9 mouse cellular contexts compared by ENCODE assay signal in genomic region chr16:93917712-93918678, GRCm38 (mm10). TPM values are rescaled to one million over a fixed set of nuclear protein-coding genes. Genes with fewer than 3 reads are reported as not detected.
DNase-seq lines count a peak whose midpoint lies in the region; ATAC-seq and TF ChIP-seq lines count a peak whose summit lies in the region.
"Had no signal": no experiment of that assay in that cellular context is flagged by ENCODE, and none has a peak within 500 bp of the region (broad histone marks: within the 10 kb centered on the region; RNA-seq: fewer than 3 reads in every experiment).

No protein-coding gene starts in this region.

- H3K4me1 ChIP-seq in forebrain, embryonic 15.5 days, result no peaks in the 10 kb centered on the region
- H3K4me1 ChIP-seq in lung, embryonic 14.5 days (ENCODE audit: insufficient read depth), result no peaks in the 10 kb centered on the region
- peaks cover 2% of the 10 kb centered on the region; the same call in 1 of the 2 replicates for H3K4me1 ChIP-seq in olfactory bulb, adult 2 months (ENCODE audit: control insufficient read depth, insufficient read depth, low read length)
- peaks cover 17% of the 10 kb centered on the region for H3K4me1 ChIP-seq in thymus, adult 2 months (replicated peaks; ENCODE audit: control insufficient read depth, insufficient read depth, low read length)

- peak; percentile 86 for DNase-seq in ES-CJ7 (ENCODE audit: low read depth, low spot score)
- peak; percentile 55 for DNase-seq in cerebellum, adult 11 months
- peak; percentile 76 to 87 for DNase-seq in heart, postnatal 36 days
- peak; percentile 70 to 89 for DNase-seq in layer of hippocampus, adult 18-20 months (ENCODE audit: low spot score in 2 of 2)
- peak; percentile 93 for DNase-seq in lung, embryonic 14.5 days
- peak; percentile 84 for DNase-seq in thymus, adult 2 months

- no peak for TF ChIP-seq POLR2A in olfactory bulb, adult 2 months (IDR thresholded peaks at IDR 0.05; ENCODE audit: insufficient read depth, low read depth, low read length)
- TF ChIP-seq POLR2A in thymus, adult 2 months (IDR thresholded peaks at IDR 0.05; ENCODE audit: control insufficient read depth, extremely low read depth, insufficient read depth, low read length, poor library complexity), result no peak

- TF ChIP-seq CTCF in lung, embryonic 14.5 days (IDR thresholded peaks at IDR 0.05; ENCODE audit: low read depth), result peak; percentile 88
- TF ChIP-seq CTCF in olfactory bulb, adult 2 months (IDR thresholded peaks at IDR 0.05; ENCODE audit: insufficient read depth, low read depth, low read length), result peak; percentile 47; the same call in 1 of the 2 replicates
- peak; percentile 75; the same call in 1 of the 2 replicates for TF ChIP-seq CTCF in thymus, adult 2 months (IDR thresholded peaks at IDR 0.05; ENCODE audit: borderline replicate concordance, control insufficient read depth, extremely low read depth, insufficient read depth, low read length, poor library complexity)

- no peaks in the 10 kb centered on the region for H3K27me3 ChIP-seq in forebrain, embryonic 15.5 days
- H3K27me3 ChIP-seq in lung, embryonic 14.5 days (ENCODE audit: insufficient read depth, low read length), result no peaks in the 10 kb centered on the region
- no peaks in the 10 kb centered on the region for H3K27me3 ChIP-seq in thymus, adult 2 months (ENCODE audit: control insufficient read depth, insufficient read depth, low read length)

- 41% methylated on average over 20 of the region's 22 CpGs for WGBS in forebrain, embryonic 15.5 days
- WGBS in lung, embryonic 14.5 days, result 45% methylated on average over 14 of the region's 22 CpGs
- 50% methylated on average over 17 of the region's 22 CpGs for WGBS in olfactory bulb, adult 2 months
- WGBS in thymus, adult 2 months, result 30% methylated on average over 22 of the region's 22 CpGs

- intact Hi-C loops in heart, postnatal 36 days (cut with DNase I), result no loop called here

- H3K27ac ChIP-seq in forebrain, embryonic 15.5 days (replicated peaks), result no peak overlapping the region
- H3K27ac ChIP-seq in lung, embryonic 14.5 days (ENCODE audit: low read depth), result no peak overlapping the region
- no peak overlapping the region for H3K27ac ChIP-seq in olfactory bulb, adult 2 months (ENCODE audit: insufficient read depth, low read depth, low read length)
- no peak overlapping the region for H3K27ac ChIP-seq in thymus, adult 2 months (ENCODE audit: control insufficient read depth, insufficient read depth, low read length)
- H3K27ac ChIP-seq: macrophage had no signal

- H3K4me2 ChIP-seq in forebrain, embryonic 15.5 days (replicated peaks), result peak overlapping the region; percentile 33
- H3K4me2 ChIP-seq in lung, embryonic 14.5 days, result peak overlapping the region; percentile 31; the same call in 1 of the 2 replicates

- H3K9me3 ChIP-seq in forebrain, embryonic 15.5 days, result no peaks in the 10 kb centered on the region
- H3K9me3 ChIP-seq in lung, embryonic 14.5 days (ENCODE audit: low read depth, low read length), result no peaks in the 10 kb centered on the region

- H3K4me3 ChIP-seq in forebrain, embryonic 15.5 days, result no peak overlapping the region
- no peak overlapping the region for H3K4me3 ChIP-seq in lung, embryonic 14.5 days (ENCODE audit: low read depth, low read length)
- H3K4me3 ChIP-seq in olfactory bulb, adult 2 months (ENCODE audit: insufficient read depth, low read depth, low read length), result no peak overlapping the region; the same call in 1 of the 2 replicates
- H3K4me3 ChIP-seq in thymus, adult 2 months (ENCODE audit: control insufficient read depth, insufficient read depth, low read length), result peak overlapping the region; percentile 14; the same call in 1 of the 2 replicates

- H3K9ac ChIP-seq in forebrain, embryonic 15.5 days (replicated peaks), result no peak overlapping the region
- no peak overlapping the region for H3K9ac ChIP-seq in lung, embryonic 14.5 days

- peak; percentile 58 for ATAC-seq in forebrain, embryonic 15.5 days (replicated peaks)
- ATAC-seq in lung, embryonic 14.5 days (ENCODE audit: insufficient read depth), result peak; percentile 64

- no peaks in the 10 kb centered on the region for H3K36me3 ChIP-seq in forebrain, embryonic 15.5 days
- no peaks in the 10 kb centered on the region for H3K36me3 ChIP-seq in lung, embryonic 14.5 days (ENCODE audit: insufficient read depth)
- H3K36me3 ChIP-seq in thymus, adult 2 months (ENCODE audit: control insufficient read depth, insufficient read depth, low read length), result no peaks in the 10 kb centered on the region

RNA-seq across cellular contexts. Expression of gene Chaf1b, which starts 34.3 kb away (rescaled TPM):
- 42.0 and 44.4 TPM in 2 replicates for polyA plus RNA-seq in forebrain, embryonic 15.5 days (2015; fragmentation: Nextera tagmentation; extraction: Ambion mirVana)
- total RNA-seq in heart, postnatal 36 days (2021), result 1 to 10 TPM in 1 of 2 experiments, under 1 TPM in 1; 0.92 to 1.4 TPM
- total RNA-seq in layer of hippocampus, adult 18-20 months (2021), result under 1 TPM; 0.64 to 0.89 TPM
- 98.5 and 99.6 TPM in 2 replicates for polyA plus RNA-seq in lung, embryonic 14.5 days (2014; fragmentation: Nextera tagmentation; extraction: Ambion mirVana)
- polyA plus RNA-seq in olfactory bulb, adult 2 months (2012; ENCODE audit: insufficient read depth, insufficient read length, low replicate concordance, missing spikeins), result not detected in 2 replicates
- 28.8 and 34.3 TPM in 2 replicates for polyA plus RNA-seq in thymus, adult 2 months (2012; rRNA removed)

Comparison
In these comparisons a context has a peak if more than half of its experiments do, and no peak if none do; other contexts are left out.
1. RNA of gene Chaf1b, which starts 34.3 kb away (polyA plus RNA-seq): 98.5 to 99.6 TPM in lung, embryonic 14.5 days, 42.0 to 44.4 TPM in forebrain, embryonic 15.5 days and 28.8 to 34.3 TPM in thymus, adult 2 months; not detected in olfactory bulb, adult 2 months; every median in the first group is over 10 times any median in the second.
2. Peak in every context shown above with its lines, with median percentiles within 50 percentile points of each other: DNase-seq and CTCF ChIP-seq.